Mouse (Mus musculus) hindbrain, postnatal 0 days (tissue): ENCODE data around the gene Hist2h2be. TPM values are rescaled to one million over a fixed set of nuclear protein-coding genes. Genes with fewer than 3 reads are reported as not detected.
"Not testable (repeated sequence)": the region's sequence is repeated elsewhere in the genome, so short reads cannot be mapped to it uniquely, and the experiment has no call there.

Source experiments
- ATAC-seq: fragments of 200-750 bp; cut with Nextera tagmentation; 2 replicates; pipeline ENCODE4 v1.8.0; 2017; ENCODE audit warnings: mild to moderate bottlenecking, moderate TSS enrichment, moderate library complexity
- DNase-seq: peaks from one replicate; pipeline ENCODE4 v3.0.0-alpha.2; 2015; ENCODE audit warnings: low spot score
- H3K27ac ChIP-seq: fragments of 300-500 bp; sonication (generic); 2 replicates; pipeline ENCODE4 v1.5.1; 2014; ENCODE audit warnings: mild to moderate bottlenecking
- H3K27me3 ChIP-seq: fragments of 300-500 bp; sonication (generic); 2 replicates; pipeline ENCODE4 v1.6.1; 2014; ENCODE audit warnings: low read length, mixed read lengths; ENCODE audit not compliant: insufficient read depth
- H3K36me3 ChIP-seq: fragments of 300-500 bp; sonication (generic); 2 replicates; pipeline ENCODE4 v1.6.1; 2014; ENCODE audit warnings: low read length, mixed read lengths; ENCODE audit not compliant: insufficient read depth
- H3K4me1 ChIP-seq: fragments of 300-500 bp; sonication (generic); 2 replicates; pipeline ENCODE4 v1.6.1; 2014; ENCODE audit warnings: antibody characterized with exemption, low read length, mixed read lengths; ENCODE audit not compliant: insufficient read depth
- H3K4me2 ChIP-seq: fragments of 300-500 bp; sonication (generic); 2 replicates; pipeline ENCODE4 v1.6.1; 2014; ENCODE audit warnings: low read depth, mild to moderate bottlenecking, low read length, moderate library complexity, mixed read lengths
- H3K4me3 ChIP-seq: fragments of 300-500 bp; sonication (generic); 2 replicates; pipeline ENCODE4 v1.5.1; 2014; ENCODE audit warnings: low read length
- H3K9ac ChIP-seq: fragments of 300-500 bp; sonication (generic); replicated peaks from 2 replicates; pipeline ENCODE4 v1.6.1; 2014; ENCODE audit warnings: mild to moderate bottlenecking, low read length, moderate library complexity, mixed read lengths
- H3K9me3 ChIP-seq: fragments of 300-500 bp; sonication (generic); 2 replicates; pipeline ENCODE4 v1.6.1; 2016; ENCODE audit warnings: low read length, mixed read lengths
- CTCF ChIP-seq: IDR thresholded peaks from 2 replicates; pipeline ENCODE4 v1.5.1; 2016; ENCODE audit warnings: antibody characterized with exemption, control low read depth, low read depth
- WGBS: fragments of 180-500 bp; shearing (Covaris S2); extraction: QIAGEN DNeasy Blood & Tissue Kit; methylation state at CpG from one replicate; pipeline ENCODE4 v1.1.7; 2014; 5-methylcytosine and 5-hydroxymethylcytosine counted together
- polyA plus RNA-seq: library from polyadenylated mRNA; unstranded; fragments of >200 nt; fragmentation: Nextera tagmentation; extraction: Ambion mirVana; gene quantifications from 2 replicates; pipeline ENCODE4 v1.2.1, GENCODE M21; 2015
- total RNA-seq: library from RNA; depleted of rRNA; stranded (reverse); fragments of >200 nt; gene quantifications from 2 replicates; pipeline ENCODE4 v1.2.3, GENCODE M21; 2014

Hist2h2be gene
- total and polyA plus RNA-seq, 2 experiments from 2014 or later = 4.0 to 10.1 TPM

DNA sequence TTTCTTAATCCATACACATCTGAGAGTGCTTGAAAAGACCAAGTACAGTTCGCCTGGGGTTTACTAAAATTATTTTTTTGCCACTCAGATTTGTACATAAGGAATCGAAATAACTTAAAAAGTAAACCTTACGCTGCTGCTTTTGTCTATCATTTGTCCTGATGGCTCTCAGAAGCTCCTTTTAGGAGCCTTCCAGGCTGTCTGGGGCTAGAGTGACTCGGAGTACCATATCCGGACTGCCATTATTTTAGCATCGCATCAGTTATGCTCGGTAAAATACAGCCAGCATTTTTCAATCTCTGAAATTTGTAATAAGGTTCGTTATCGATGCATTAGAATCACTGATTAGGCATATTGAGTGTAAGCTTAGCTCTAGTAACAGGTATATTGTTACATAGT lies 19.9 kb downstream of the Hist2h2be start:
- peak overlapping the region; percentile 40; the same call in 1 of the 2 replicates for H3K9ac ChIP-seq
- ATAC-seq = no peak
- H3K4me2 ChIP-seq = peak overlapping the region; percentile 53
- no peak for TF ChIP-seq CTCF
- no peaks in the 10 kb centered on the region for H3K27me3 ChIP-seq
- H3K36me3 ChIP-seq = no peaks in the 10 kb centered on the region
- no peak for DNase-seq
- peak overlapping the region; percentile 72 for H3K27ac ChIP-seq
- H3K9me3 ChIP-seq = no peaks in the 10 kb centered on the region
- peak overlapping the region; percentile 23 for H3K4me3 ChIP-seq
- H3K4me1 ChIP-seq = no peaks in the 10 kb centered on the region
- WGBS = 71% methylated on average over 9 of the region's 9 CpGs

GRCm38 (mm10) chr3:96243921-96244572 lies 23.1 kb downstream of the Hist2h2be start:
- no peaks in the 10 kb centered on the region for H3K36me3 ChIP-seq
- no peaks in the 10 kb centered on the region for H3K9me3 ChIP-seq
- H3K4me1 ChIP-seq = no peaks in the 10 kb centered on the region
- no peak for TF ChIP-seq CTCF
- DNase-seq (no peak), ATAC-seq (no peak)
- no peaks in the 10 kb centered on the region for H3K27me3 ChIP-seq
- H3K4me3 ChIP-seq = no peak overlapping the region
- H3K9ac ChIP-seq = peak overlapping the region; percentile 67; the same call in 1 of the 2 replicates
- WGBS = 79% methylated on average over 7 of the region's 7 CpGs
- peak overlapping the region; percentile 64 for H3K4me2 ChIP-seq
- peak overlapping the region; percentile 94; the same call in 1 of the 2 replicates for H3K27ac ChIP-seq

- H3K27ac ChIP-seq = peak within 1 kb of the TSS; percentile 94
- DNase-seq (peak; percentile 66), ATAC-seq (peak; percentile 93)
- H3K4me3 ChIP-seq = peak within 1 kb of the TSS; percentile 50
- peak within 1 kb of the TSS; percentile 64 for H3K4me2 ChIP-seq
- H3K4me1 ChIP-seq, H3K9me3 ChIP-seq, H3K27me3 ChIP-seq, H3K36me3 ChIP-seq: not testable (repeated sequence)
- peak within 1 kb of the TSS; percentile 67 for H3K9ac ChIP-seq
- under 1% methylated on average over 27 of the region's 88 CpGs for WGBS
Observed at GRCm38 (mm10) chr3:96245003-96245886, 24.3 kb downstream of the Hist2h2be start, which contains the start of gene Hist2h2aa1. Gene Hist2h2aa1, plus strand, starts transcription at chr3:96245497.

DNA sequence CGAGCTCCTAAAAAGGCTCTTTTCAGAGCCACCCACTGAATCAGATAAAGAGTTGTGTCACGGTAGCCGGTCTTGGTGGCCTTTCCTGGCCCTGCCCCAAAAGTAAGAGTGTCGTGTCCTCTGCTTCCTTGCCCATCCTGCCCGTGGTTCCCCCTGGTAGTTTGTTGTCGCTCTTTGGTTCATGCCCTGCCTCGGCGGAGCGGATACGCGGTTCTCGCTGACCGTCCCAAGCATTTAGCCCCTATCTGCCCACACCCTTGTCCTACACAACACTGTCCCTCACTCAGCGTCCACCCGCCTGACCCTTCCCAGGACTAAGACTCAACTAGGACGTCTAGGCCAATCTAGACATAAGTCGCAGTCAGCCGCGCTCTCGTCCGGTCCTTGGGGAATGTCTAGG lies 25.1 kb downstream of the Hist2h2be start:
- 0% methylated on average over 10 of the region's 21 CpGs for WGBS
- H3K9me3 ChIP-seq, H3K9ac ChIP-seq: not testable (repeated sequence)

GRCm38 (mm10) chr3:96246427-96246856 lies 25.5 kb downstream of the Hist2h2be start, which contains the start of gene Hist2h3c1:
Gene Hist2h3c1, plus strand, starts transcription at chr3:96246685.
- peak; percentile 93 for ATAC-seq
- peak within 1 kb of the TSS; percentile 68; the same call in 1 of the 2 replicates for H3K27ac ChIP-seq
- no CpG with 5 or more reads among the region's 47 CpGs for WGBS
- H3K4me2 ChIP-seq = peak within 1 kb of the TSS; percentile 51
- H3K4me1 ChIP-seq, H3K36me3 ChIP-seq, H3K27me3 ChIP-seq, DNase-seq, H3K9me3 ChIP-seq: not testable (repeated sequence)
- H3K9ac ChIP-seq = peak within 1 kb of the TSS; percentile 24; the same call in 1 of the 2 replicates
- peak within 1 kb of the TSS; percentile 28 for H3K4me3 ChIP-seq

More for the DNA sequence above, 25.1 kb downstream of the Hist2h2be start:
- H3K36me3 ChIP-seq, ATAC-seq, H3K4me1 ChIP-seq, DNase-seq, H3K27me3 ChIP-seq: not testable (repeated sequence)
- H3K27ac ChIP-seq = peak overlapping the region; percentile 68; the same call in 1 of the 2 replicates
- H3K4me3 ChIP-seq = peak overlapping the region; percentile 27; the same call in 1 of the 2 replicates
- H3K4me2 ChIP-seq = 0 out of 2 replicates have a peak overlapping the region, but pooled peaks have one; percentile 30

DNA sequence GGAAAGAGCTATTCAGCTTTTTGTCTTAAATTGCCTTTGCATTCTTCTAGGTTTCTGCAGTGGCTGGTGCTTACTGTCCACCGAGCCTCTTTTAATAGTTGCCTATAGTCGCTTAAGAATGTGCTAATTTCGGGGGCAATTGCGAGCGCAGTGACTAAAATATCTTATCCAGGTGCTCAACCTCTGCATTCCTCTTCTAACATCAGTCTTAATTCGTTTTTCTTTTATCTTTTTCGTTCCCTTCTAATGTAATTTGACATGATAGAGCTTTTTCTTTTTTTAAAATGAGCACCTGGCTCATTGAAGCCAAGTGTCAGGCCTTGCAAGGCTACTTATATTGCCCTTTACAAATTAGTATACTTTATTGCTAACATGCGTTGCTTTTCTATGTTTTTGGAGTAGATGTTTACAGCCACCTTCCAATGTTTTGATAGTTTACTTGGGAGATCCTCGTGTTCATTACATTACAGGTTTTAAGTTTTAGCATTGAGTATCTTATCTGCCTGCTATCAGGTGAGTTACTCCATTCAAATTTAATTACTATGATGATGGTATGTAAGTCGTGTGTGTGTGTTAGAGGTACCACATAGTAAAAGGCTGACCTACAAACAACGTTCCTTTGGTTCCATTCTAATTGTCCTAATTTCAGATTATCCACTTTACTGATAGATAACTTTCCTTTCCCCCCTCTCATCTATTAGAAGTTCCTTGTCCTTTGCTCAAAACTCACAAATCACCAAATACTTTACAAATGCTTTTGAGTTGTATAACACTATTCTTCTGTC lies 26.6 kb downstream of the Hist2h2be start:
- no peak for ATAC-seq
- H3K36me3 ChIP-seq = no peaks in the 10 kb centered on the region
- H3K4me1 ChIP-seq = no peaks in the 10 kb centered on the region
- no peaks in the 10 kb centered on the region for H3K9me3 ChIP-seq
- peak overlapping the region; percentile 24; the same call in 1 of the 2 replicates for H3K9ac ChIP-seq
- H3K4me3 ChIP-seq = peak overlapping the region; percentile 28
- H3K4me2 ChIP-seq = peak overlapping the region; percentile 51
- 11% methylated on average over 11 of the region's 11 CpGs for WGBS
- no peaks in the 10 kb centered on the region for H3K27me3 ChIP-seq
- no peak overlapping the region for H3K27ac ChIP-seq
- no peak for TF ChIP-seq CTCF
- no peak for DNase-seq
